Mouse (Mus musculus) CH12.LX (cell line): ENCODE data around the gene Scmh1.

ENCODE experiments used
- MYC ChIP-seq: IDR thresholded peaks from 2 replicates; pipeline ENCODE4 v1.6.1; 2011; ENCODE audit warnings: low read depth, mild to moderate bottlenecking, improper control_type of control experiment, low read length
- UBTF ChIP-seq: IDR thresholded peaks from 2 replicates; pipeline ENCODE4 v1.6.1; 2012; ENCODE audit warnings: low read depth, mild to moderate bottlenecking, inconsistent platforms, low read length, improper control_type of control experiment, moderate library complexity

GRCm38 (mm10) chr4:120392341-120392740, 12.7 kb upstream of the Scmh1 start:
- TF ChIP-seq UBTF (no peak), MYC (no peak)
